Mouse (Mus musculus) embryonic facial prominence, embryonic 11.5 days (tissue): ENCODE measurements around the gene Efhb. TPM values are rescaled to one million over a fixed set of nuclear protein-coding genes. Genes with fewer than 3 reads are reported as not detected.

ENCODE experiments used
- ATAC-seq: fragments of 200-750 bp; cut with Nextera tagmentation; replicated peaks from 2 replicates; pipeline ENCODE4 v1.8.0; 2017; ENCODE audit warnings: low read depth; ENCODE audit not compliant: insufficient number of reproducible peaks, low FRiP score, low TSS enrichment
- DNase-seq: peaks from one replicate; pipeline ENCODE4 v3.0.0-alpha.2; 2015; ENCODE audit warnings: low spot score
- H3K27ac ChIP-seq: fragments of 300-500 bp; sonication (generic); replicated peaks from 2 replicates; pipeline ENCODE4 v1.5.1; 2014; ENCODE audit warnings: mild to moderate bottlenecking, low read depth, low read length, control low read depth
- H3K27me3 ChIP-seq: fragments of 300-500 bp; sonication (generic); 2 replicates; pipeline ENCODE4 v1.6.1; 2014; ENCODE audit warnings: mild to moderate bottlenecking, low read length, moderate library complexity, mixed read lengths; ENCODE audit not compliant: control insufficient read depth, insufficient read depth
- H3K36me3 ChIP-seq: fragments of 300-500 bp; sonication (generic); replicated peaks from 2 replicates; pipeline ENCODE4 v1.6.1; 2014; ENCODE audit warnings: low read depth, mild to moderate bottlenecking, low read length, moderate library complexity, mixed read lengths; ENCODE audit not compliant: control insufficient read depth, insufficient read depth
- H3K4me1 ChIP-seq: fragments of 300-500 bp; sonication (generic); 2 replicates; pipeline ENCODE4 v1.6.1; 2014; ENCODE audit warnings: low read length, mixed read lengths; ENCODE audit not compliant: control insufficient read depth, insufficient read depth
- H3K4me2 ChIP-seq: fragments of 300-500 bp; sonication (generic); 2 replicates; pipeline ENCODE4 v1.6.1; 2014; ENCODE audit warnings: low read depth, mild to moderate bottlenecking, control low read depth, low read length, moderate library complexity
- H3K4me3 ChIP-seq: fragments of 300-500 bp; sonication (generic); 2 replicates; pipeline ENCODE4 v1.5.1; 2014; ENCODE audit warnings: low read depth, low read length, control low read depth
- H3K9ac ChIP-seq: fragments of 300-500 bp; sonication (generic); replicated peaks from 2 replicates; pipeline ENCODE4 v1.6.1; 2014; ENCODE audit warnings: mild to moderate bottlenecking, control low read depth, low read length
- H3K9me3 ChIP-seq: fragments of 300-500 bp; sonication (generic); replicated peaks from 2 replicates; pipeline ENCODE4 v1.6.1; 2016; ENCODE audit warnings: mild to moderate bottlenecking, low read length, inconsistent platforms, mixed read lengths; ENCODE audit not compliant: control insufficient read depth
- WGBS: fragments of 180-500 bp; shearing (Covaris S2); extraction: QIAGEN DNeasy Blood & Tissue Kit; methylation state at CpG from one replicate; pipeline ENCODE4 v1.1.7; 2014; 5-methylcytosine and 5-hydroxymethylcytosine counted together
- polyA plus RNA-seq: library from polyadenylated mRNA; unstranded; fragments of >200 nt; fragmentation: Nextera tagmentation; extraction: Ambion mirVana; gene quantifications from 2 replicates; pipeline ENCODE4 v1.2.1, GENCODE M21; 2014

Efhb gene
- polyA plus RNA-seq, 1 experiment from 2014 or later: 0.38 TPM

- Histone ChIP-seq H3K9me3 (no peaks in the 10 kb centered on the region), H3K36me3 (no peaks in the 10 kb centered on the region), H3K9ac (peak within 1 kb of the TSS; percentile 92), H3K4me3 (peak within 1 kb of the TSS; percentile 69), H3K27ac (peak within 1 kb of the TSS; percentile 95), H3K4me1 (no peaks in the 10 kb centered on the region), H3K4me2 (peak within 1 kb of the TSS; percentile 59), H3K27me3 (no peaks in the 10 kb centered on the region)
- DNase-seq: peak; percentile 99
- peak; percentile 99 for ATAC-seq
- WGBS: under 1% methylated on average over 77 of the region's 82 CpGs
Observed at GRCm38 (mm10) chr17:53478858-53479603, 15.9 kb upstream of the Efhb start, which contains the start of gene Rab5a. Gene Rab5a, plus strand, starts transcription at chr17:53479234.

GRCm38 (mm10) chr17:53478066-53478857 lies 15.1 kb upstream of the Efhb start:
- no peaks in the 10 kb centered on the region for H3K27me3 ChIP-seq
- peak overlapping the region; percentile 69 for H3K4me3 ChIP-seq
- 9% methylated on average over 15 of the region's 15 CpGs for WGBS
- no peaks in the 10 kb centered on the region for H3K9me3 ChIP-seq
- peak overlapping the region; percentile 59 for H3K4me2 ChIP-seq
- H3K36me3 ChIP-seq: no peaks in the 10 kb centered on the region
- H3K4me1 ChIP-seq: no peaks in the 10 kb centered on the region
- no peak for ATAC-seq
- peak; percentile 4 for DNase-seq
- H3K27ac ChIP-seq: peak overlapping the region; percentile 95
- H3K9ac ChIP-seq: peak overlapping the region; percentile 83

GRCm38 (mm10) chr17:53468697-53469096 lies 5.6 kb upstream of the Efhb start:
- no peaks in the 10 kb centered on the region for H3K27me3 ChIP-seq
- no peak for ATAC-seq
- DNase-seq: no peak
- H3K9me3 ChIP-seq: no peaks in the 10 kb centered on the region
- H3K4me3 ChIP-seq: no peak overlapping the region
- H3K4me1 ChIP-seq: no peaks in the 10 kb centered on the region
- H3K36me3 ChIP-seq: no peaks in the 10 kb centered on the region
- no peak overlapping the region for H3K9ac ChIP-seq
- H3K4me2 ChIP-seq: no peak overlapping the region
- no peak overlapping the region for H3K27ac ChIP-seq

GRCm38 (mm10) chr17:53465569-53465968 lies 2.4 kb upstream of the Efhb start:
- ATAC-seq: no peak
- 58% methylated on average over 4 of the region's 4 CpGs for WGBS
- DNase-seq: no peak

GRCm38 (mm10) chr17:53463496-53463840 lies 347 bp upstream of the Efhb start:
- Histone ChIP-seq H3K9ac (peak overlapping the region; percentile 50), H3K4me1 (no peaks in the 10 kb centered on the region), H3K9me3 (no peaks in the 10 kb centered on the region), H3K4me3 (peak overlapping the region; percentile 26), H3K27me3 (no peaks in the 10 kb centered on the region), H3K27ac (no peak overlapping the region), H3K4me2 (peak overlapping the region; percentile 46), H3K36me3 (no peaks in the 10 kb centered on the region)
- WGBS: 33% methylated on average over 7 of the region's 9 CpGs
- ATAC-seq (peak; percentile 36; the same call in 1 of the 2 replicates), DNase-seq (peak; percentile 11)

More at GRCm38 (mm10) chr17:53465569-53465968, 2.4 kb upstream of the Efhb start:
- H3K27me3 ChIP-seq: no peaks in the 10 kb centered on the region
- H3K36me3 ChIP-seq: no peaks in the 10 kb centered on the region
- H3K9me3 ChIP-seq: no peaks in the 10 kb centered on the region
- no peak overlapping the region for H3K9ac ChIP-seq
- no peak overlapping the region for H3K4me3 ChIP-seq
- no peaks in the 10 kb centered on the region for H3K4me1 ChIP-seq
- no peak overlapping the region for H3K27ac ChIP-seq
- no peak overlapping the region for H3K4me2 ChIP-seq

- DNase-seq (no peak), ATAC-seq (no peak)
- no peaks in the 10 kb centered on the region for H3K4me1 ChIP-seq
- WGBS: 72% methylated on average over 1 of the region's 1 CpGs
- H3K9ac ChIP-seq: no peak overlapping the region
- H3K4me2 ChIP-seq: no peak overlapping the region
- H3K9me3 ChIP-seq: no peaks in the 10 kb centered on the region
- H3K4me3 ChIP-seq: no peak overlapping the region
- no peaks in the 10 kb centered on the region for H3K27me3 ChIP-seq
- H3K36me3 ChIP-seq: no peaks in the 10 kb centered on the region
- H3K27ac ChIP-seq: no peak overlapping the region
Observed at GRCm38 (mm10) chr17:53456742-53457141, 6.4 kb downstream of the Efhb start.

GRCm38 (mm10) chr17:53456152-53456551 lies 7.0 kb downstream of the Efhb start:
- no peak for DNase-seq
- 81% methylated on average over 2 of the region's 2 CpGs for WGBS
- H3K9me3 ChIP-seq: no peaks in the 10 kb centered on the region
- no peaks in the 10 kb centered on the region for H3K4me1 ChIP-seq
- H3K4me3 ChIP-seq: no peak overlapping the region
- no peak overlapping the region for H3K27ac ChIP-seq
- H3K27me3 ChIP-seq: no peaks in the 10 kb centered on the region
- H3K9ac ChIP-seq: no peak overlapping the region
- H3K36me3 ChIP-seq: no peaks in the 10 kb centered on the region
- H3K4me2 ChIP-seq: no peak overlapping the region
- ATAC-seq: no peak
